Mouse (Mus musculus) neural tube, embryonic 14.5 days (tissue): ENCODE measurements around the gene Znrf2. TPM values are rescaled to one million over a fixed set of nuclear protein-coding genes. Genes with fewer than 3 reads are reported as not detected.

ENCODE experiments used
- ATAC-seq: fragments of 200-750 bp; cut with Nextera tagmentation; 2 replicates; pipeline ENCODE4 v1.8.0; 2017; ENCODE audit warnings: low read depth, mild to moderate bottlenecking, moderate TSS enrichment, moderate library complexity
- H3K27ac ChIP-seq: fragments of 300-500 bp; sonication (generic); 2 replicates; pipeline ENCODE4 v1.5.1; 2014; ENCODE audit warnings: low read depth, mild to moderate bottlenecking, control low read depth, low read length, moderate library complexity, mixed read lengths
- H3K27me3 ChIP-seq: fragments of 300-500 bp; sonication (generic); 2 replicates; pipeline ENCODE4 v1.6.1; 2014; ENCODE audit warnings: low read length; ENCODE audit not compliant: control insufficient read depth, insufficient read depth
- H3K36me3 ChIP-seq: fragments of 300-500 bp; sonication (generic); 2 replicates; pipeline ENCODE4 v1.6.1; 2014; ENCODE audit warnings: low read length, mixed read lengths; ENCODE audit not compliant: control insufficient read depth, insufficient read depth
- H3K4me1 ChIP-seq: fragments of 300-500 bp; sonication (generic); 2 replicates; pipeline ENCODE4 v1.6.1; 2014; ENCODE audit warnings: low read length; ENCODE audit not compliant: control insufficient read depth, insufficient read depth
- H3K4me2 ChIP-seq: fragments of 300-500 bp; sonication (generic); 2 replicates; pipeline ENCODE4 v1.6.1; 2014; ENCODE audit warnings: mild to moderate bottlenecking, low read depth, low read length, control low read depth
- H3K4me3 ChIP-seq: fragments of 300-500 bp; sonication (generic); 2 replicates; pipeline ENCODE4 v1.5.1; 2014; ENCODE audit warnings: low read depth, low read length, control low read depth, mixed read lengths
- H3K9ac ChIP-seq: fragments of 300-500 bp; sonication (generic); replicated peaks from 2 replicates; pipeline ENCODE4 v1.6.1; 2014; ENCODE audit warnings: low read depth, mild to moderate bottlenecking, control low read depth, low read length, mixed read lengths
- H3K9me3 ChIP-seq: fragments of 300-500 bp; sonication (generic); 2 replicates; pipeline ENCODE4 v1.6.1; 2016; ENCODE audit warnings: low read length; ENCODE audit not compliant: control insufficient read depth
- WGBS: fragments of 180-500 bp; shearing (Covaris S2); extraction: QIAGEN DNeasy Blood & Tissue Kit; methylation state at CpG from one replicate; pipeline ENCODE4 v1.1.7; 2014; 5-methylcytosine and 5-hydroxymethylcytosine counted together
- polyA plus RNA-seq: library from polyadenylated mRNA; unstranded; fragments of >200 nt; fragmentation: Nextera tagmentation; extraction: Ambion mirVana; gene quantifications from 2 replicates; pipeline ENCODE4 v1.2.1, GENCODE M21; 2014

The Znrf2 gene
- polyA plus RNA-seq, 1 experiment from 2014 or later = 8.0 TPM

DNA sequence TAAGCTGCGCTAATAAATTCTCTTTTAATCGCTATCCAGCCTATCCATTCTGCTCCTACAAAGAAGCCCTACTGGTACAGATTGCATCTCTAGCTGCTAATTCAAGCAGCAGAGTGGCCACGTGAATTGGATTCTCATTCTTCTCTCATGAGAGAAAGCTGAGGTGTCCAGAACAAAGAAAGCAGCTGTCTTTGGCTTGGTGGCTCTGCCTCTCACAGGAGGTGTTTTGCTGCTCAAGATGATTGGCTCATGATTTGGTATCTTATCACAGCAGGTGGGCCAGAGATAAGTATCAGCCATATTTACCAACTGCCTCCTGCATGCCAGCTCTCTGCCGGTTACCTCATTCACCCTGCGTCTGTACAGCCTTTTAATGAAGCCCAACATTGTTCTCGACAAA lies 34.8 kb upstream of the Znrf2 start:
- Histone ChIP-seq H3K4me2 (no peak overlapping the region), H3K9me3 (no peaks in the 10 kb centered on the region), H3K36me3 (no peaks in the 10 kb centered on the region), H3K4me3 (no peak overlapping the region), H3K27me3 (no peaks in the 10 kb centered on the region), H3K4me1 (no peaks in the 10 kb centered on the region), H3K9ac (no peak overlapping the region), H3K27ac (no peak overlapping the region)
- WGBS = 23% methylated on average over 6 of the region's 6 CpGs
- no peak for ATAC-seq

DNA sequence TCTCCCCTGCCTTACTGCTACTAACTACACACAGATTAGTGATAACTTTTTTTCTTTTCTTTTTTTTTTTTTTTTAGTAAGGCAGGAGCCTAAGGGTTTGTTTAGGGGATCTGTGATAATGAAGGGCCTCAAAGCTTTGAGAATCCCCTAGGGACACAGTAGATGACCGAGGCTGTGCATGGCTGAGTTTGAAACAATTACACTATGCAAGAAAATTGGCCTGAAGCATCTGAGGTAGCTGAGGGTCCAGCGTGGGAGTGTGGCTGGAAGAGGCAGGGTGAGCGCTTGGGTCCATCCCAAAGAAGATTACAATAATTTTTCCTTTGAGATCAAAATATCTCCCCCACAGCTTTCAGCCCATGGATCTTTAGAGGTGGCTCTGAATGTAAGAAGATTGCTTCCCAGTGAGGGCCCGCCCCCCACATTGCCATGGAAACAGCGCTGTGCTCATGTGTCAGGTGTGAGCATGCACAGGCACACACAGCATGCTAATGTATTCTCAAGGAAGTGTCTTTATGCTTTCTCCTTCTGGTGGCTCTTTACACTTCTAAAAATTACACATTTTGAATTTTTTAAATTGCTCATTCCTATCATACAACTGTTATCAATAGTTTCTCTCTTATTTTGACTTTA lies 31.5 kb upstream of the Znrf2 start:
- H3K9ac ChIP-seq = no peak overlapping the region
- H3K36me3 ChIP-seq = no peaks in the 10 kb centered on the region
- H3K4me3 ChIP-seq = no peak overlapping the region
- no peaks in the 10 kb centered on the region for H3K27me3 ChIP-seq
- H3K27ac ChIP-seq = no peak overlapping the region
- no peaks in the 10 kb centered on the region for H3K9me3 ChIP-seq
- ATAC-seq = peak; percentile 84
- no peak overlapping the region for H3K4me2 ChIP-seq
- H3K4me1 ChIP-seq = no peaks in the 10 kb centered on the region
- WGBS = 46% methylated on average over 5 of the region's 5 CpGs

DNA sequence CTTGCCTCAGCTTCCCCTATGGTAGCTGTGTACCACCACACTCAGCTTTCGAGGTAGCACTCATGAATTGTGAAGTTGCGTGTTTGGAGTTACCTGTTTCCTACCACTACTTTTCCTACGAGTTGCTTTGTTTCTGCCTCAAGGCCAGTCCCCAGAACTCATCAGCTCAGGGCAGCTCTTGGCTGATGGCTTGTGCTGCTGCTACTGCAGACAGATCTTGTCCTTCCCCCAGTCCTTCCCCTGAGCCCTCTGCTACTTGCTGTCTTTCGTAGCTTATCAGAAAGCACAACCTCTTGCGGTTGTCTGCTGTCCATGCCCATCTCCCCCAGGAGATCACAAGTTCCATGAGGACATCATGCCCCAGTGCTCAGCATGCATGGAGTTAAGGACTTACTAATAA lies 29.9 kb upstream of the Znrf2 start:
- no peak for ATAC-seq

GRCm38 (mm10) chr6:54788493-54788892 lies 28.2 kb upstream of the Znrf2 start:
- Histone ChIP-seq H3K9me3 (no peaks in the 10 kb centered on the region), H3K4me2 (no peak overlapping the region), H3K9ac (no peak overlapping the region), H3K4me3 (no peak overlapping the region), H3K27me3 (no peaks in the 10 kb centered on the region), H3K4me1 (no peaks in the 10 kb centered on the region), H3K27ac (no peak overlapping the region), H3K36me3 (no peaks in the 10 kb centered on the region)
- 69% methylated on average over 6 of the region's 6 CpGs for WGBS
- ATAC-seq = no peak

More for the DNA sequence above, 29.9 kb upstream of the Znrf2 start:
- H3K4me3 ChIP-seq = no peak overlapping the region
- no peaks in the 10 kb centered on the region for H3K9me3 ChIP-seq
- H3K27me3 ChIP-seq = no peaks in the 10 kb centered on the region
- no peak overlapping the region for H3K9ac ChIP-seq
- no peaks in the 10 kb centered on the region for H3K36me3 ChIP-seq
- no peak overlapping the region for H3K4me2 ChIP-seq
- no peaks in the 10 kb centered on the region for H3K4me1 ChIP-seq
- 94% methylated on average over 5 of the region's 5 CpGs for WGBS
- H3K27ac ChIP-seq = no peak overlapping the region

- ATAC-seq = no peak
- 92% methylated on average over 4 of the region's 4 CpGs for WGBS
- H3K4me2 ChIP-seq = no peak overlapping the region
- H3K27me3 ChIP-seq = no peaks in the 10 kb centered on the region
- H3K4me3 ChIP-seq = no peak overlapping the region
- H3K4me1 ChIP-seq = no peaks in the 10 kb centered on the region
- no peak overlapping the region for H3K27ac ChIP-seq
- H3K9ac ChIP-seq = no peak overlapping the region
- no peaks in the 10 kb centered on the region for H3K9me3 ChIP-seq
- no peaks in the 10 kb centered on the region for H3K36me3 ChIP-seq
These were observed 27.6 kb upstream of the Znrf2 start for GRCm38 (mm10) chr6:54789139-54789538.

- 89% methylated on average over 4 of the region's 4 CpGs for WGBS
- no peak overlapping the region for H3K9ac ChIP-seq
- H3K4me1 ChIP-seq = no peaks in the 10 kb centered on the region
- H3K9me3 ChIP-seq = no peaks in the 10 kb centered on the region
- no peaks in the 10 kb centered on the region for H3K36me3 ChIP-seq
- no peaks in the 10 kb centered on the region for H3K27me3 ChIP-seq
- H3K4me3 ChIP-seq = no peak overlapping the region
- no peak overlapping the region for H3K4me2 ChIP-seq
- no peak overlapping the region for H3K27ac ChIP-seq
- ATAC-seq = no peak
These were observed 26.6 kb upstream of the Znrf2 start for GRCm38 (mm10) chr6:54790071-54790470.

DNA sequence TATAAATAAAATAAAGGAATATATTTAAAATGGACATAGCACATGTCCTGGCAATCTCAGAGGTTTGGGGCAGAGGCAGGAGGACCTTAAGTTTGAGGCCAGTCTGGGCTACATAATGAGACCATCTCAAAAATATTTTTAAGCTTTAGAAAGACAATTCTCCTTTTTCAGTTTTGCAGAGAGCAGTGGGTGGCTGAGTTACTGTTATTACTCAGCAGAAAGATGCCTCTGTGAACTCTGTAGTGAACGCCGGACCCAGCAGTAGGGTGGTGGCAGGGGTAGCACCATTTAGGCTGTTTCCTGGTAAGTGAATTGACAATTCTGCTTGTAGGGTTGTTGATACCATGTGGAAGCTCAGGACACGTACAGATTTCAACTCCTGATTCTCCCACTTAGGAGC lies 22.9 kb upstream of the Znrf2 start:
- 92% methylated on average over 3 of the region's 3 CpGs for WGBS
- Histone ChIP-seq H3K36me3 (no peaks in the 10 kb centered on the region), H3K4me3 (no peak overlapping the region), H3K9ac (no peak overlapping the region), H3K9me3 (no peaks in the 10 kb centered on the region), H3K4me1 (no peaks in the 10 kb centered on the region), H3K27me3 (no peaks in the 10 kb centered on the region), H3K4me2 (no peak overlapping the region), H3K27ac (no peak overlapping the region)
- no peak for ATAC-seq

GRCm38 (mm10) chr6:54794372-54794771 lies 22.3 kb upstream of the Znrf2 start:
- WGBS = 73% methylated on average over 2 of the region's 2 CpGs
- H3K36me3 ChIP-seq = no peaks in the 10 kb centered on the region
- H3K4me3 ChIP-seq = no peak overlapping the region
- no peaks in the 10 kb centered on the region for H3K4me1 ChIP-seq
- no peaks in the 10 kb centered on the region for H3K27me3 ChIP-seq
- ATAC-seq = no peak
- H3K27ac ChIP-seq = no peak overlapping the region
- no peak overlapping the region for H3K4me2 ChIP-seq
- no peaks in the 10 kb centered on the region for H3K9me3 ChIP-seq
- H3K9ac ChIP-seq = no peak overlapping the region

- no peak overlapping the region for H3K4me3 ChIP-seq
- no peak overlapping the region for H3K4me2 ChIP-seq
- no peak overlapping the region for H3K27ac ChIP-seq
- no peaks in the 10 kb centered on the region for H3K27me3 ChIP-seq
- ATAC-seq = no peak
- WGBS = 87% methylated on average over 5 of the region's 5 CpGs
- H3K36me3 ChIP-seq = no peaks in the 10 kb centered on the region
- H3K4me1 ChIP-seq = no peaks in the 10 kb centered on the region
- no peaks in the 10 kb centered on the region for H3K9me3 ChIP-seq
- no peak overlapping the region for H3K9ac ChIP-seq
These were observed 21.7 kb upstream of the Znrf2 start for GRCm38 (mm10) chr6:54794991-54795390.
